Mouse (Mus musculus) heart, embryonic 13.5 days (tissue): Measurements from ENCODE around the gene Ifna7. TPM values are rescaled to one million over a fixed set of nuclear protein-coding genes. Genes with fewer than 3 reads are reported as not detected.
"Not testable (repeated sequence)": the region's sequence is repeated elsewhere in the genome, so short reads cannot be mapped to it uniquely, and the experiment has no call there.

Experiments
- ATAC-seq: fragments of 200-750 bp; cut with Nextera tagmentation; 2 replicates; pipeline ENCODE4 v1.8.0; 2017; ENCODE audit warnings: moderate TSS enrichment; ENCODE audit not compliant: insufficient number of reproducible peaks, low FRiP score, low TSS enrichment; ENCODE audit errors: extremely low read depth
- H3K27ac ChIP-seq: fragments of 300-500 bp; sonication (generic); replicated peaks from 2 replicates; pipeline ENCODE4 v1.5.1; 2015; ENCODE audit warnings: moderate library complexity, mild to moderate bottlenecking, inconsistent platforms
- H3K27me3 ChIP-seq: fragments of 300-500 bp; sonication (generic); replicated peaks from 2 replicates; pipeline ENCODE4 v1.6.1; 2015; ENCODE audit warnings: mild to moderate bottlenecking, inconsistent platforms
- H3K36me3 ChIP-seq: fragments of 300-500 bp; sonication (generic); 2 replicates; pipeline ENCODE4 v1.6.1; 2015; ENCODE audit warnings: mild to moderate bottlenecking, inconsistent platforms
- H3K4me1 ChIP-seq: fragments of 300-500 bp; sonication (generic); 2 replicates; pipeline ENCODE4 v1.6.1; 2015; ENCODE audit warnings: inconsistent platforms
- H3K4me2 ChIP-seq: fragments of 300-500 bp; sonication (generic); 2 replicates; pipeline ENCODE4 v1.6.1; 2015; ENCODE audit warnings: inconsistent platforms, mild to moderate bottlenecking, moderate library complexity
- H3K4me3 ChIP-seq: fragments of 300-500 bp; sonication (generic); 2 replicates; pipeline ENCODE4 v1.5.1; 2015; ENCODE audit warnings: moderate library complexity, mild to moderate bottlenecking, inconsistent platforms
- H3K9ac ChIP-seq: fragments of 300-500 bp; sonication (generic); 2 replicates; pipeline ENCODE4 v1.6.1; 2015; ENCODE audit warnings: inconsistent platforms, mild to moderate bottlenecking, moderate library complexity
- H3K9me3 ChIP-seq: fragments of 300-500 bp; sonication (generic); 2 replicates; pipeline ENCODE4 v1.6.1; 2016; ENCODE audit warnings: inconsistent platforms
- WGBS: fragments of 180-500 bp; shearing (Covaris S2); methylation state at CpG from one replicate; pipeline ENCODE4 v1.1.7; 2015; ENCODE audit warnings: mixed read lengths; 5-methylcytosine and 5-hydroxymethylcytosine counted together
- polyA plus RNA-seq: library from polyadenylated mRNA; unstranded; fragments of >200 nt; fragmentation: Nextera tagmentation; extraction: Ambion mirVana; gene quantifications from 2 replicates; pipeline ENCODE4 v1.2.1, GENCODE M21; 2015

Ifna7 gene
- polyA plus RNA-seq, 1 experiment from 2014 or later, result not detected

GRCm38 (mm10) chr4:88797097-88797496 lies 18.9 kb upstream of the Ifna7 start, which contains the start of gene Gm13279:
Gene Gm13279 (plus strand): TSS chr4:88797397.
- not testable (repeated sequence) for ATAC-seq, H3K36me3 ChIP-seq, H3K9ac ChIP-seq, H3K27me3 ChIP-seq, H3K4me2 ChIP-seq, H3K4me3 ChIP-seq, H3K27ac ChIP-seq, H3K4me1 ChIP-seq, H3K9me3 ChIP-seq
- WGBS, result no CpG with 5 or more reads among the region's 28 CpGs

DNA sequence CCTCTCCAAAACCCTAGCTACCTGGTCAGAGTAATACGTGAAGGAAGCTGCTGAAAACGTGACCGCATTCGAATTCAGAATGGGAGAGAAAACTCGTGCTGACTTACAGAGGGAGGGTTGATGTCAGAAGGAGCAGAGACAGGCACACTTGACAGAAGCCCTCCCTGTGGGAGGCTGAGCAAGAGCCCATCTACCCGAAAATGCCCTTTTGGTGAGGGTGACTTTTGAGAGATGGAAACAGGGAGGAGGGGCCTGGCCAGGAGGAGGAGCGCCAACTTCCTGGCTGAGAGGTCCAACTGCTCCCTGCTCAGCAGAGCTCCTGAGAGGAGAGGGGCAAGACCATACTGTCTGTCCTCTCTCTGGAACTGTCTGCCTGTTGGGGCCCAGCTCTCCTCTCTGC lies 16.7 kb upstream of the Ifna7 start, which contains the start of gene Gm13285:
TSS of gene Gm13285 (plus strand) at position 301 of the 400 bp plus-strand sequence.
- H3K27me3 ChIP-seq, H3K36me3 ChIP-seq, H3K9me3 ChIP-seq, H3K4me2 ChIP-seq, H3K4me1 ChIP-seq, ATAC-seq, H3K27ac ChIP-seq, H3K9ac ChIP-seq, H3K4me3 ChIP-seq: not testable (repeated sequence)
- WGBS, result 19% methylated on average over 5 of the region's 7 CpGs

- H3K4me2 ChIP-seq, result peak within 1 kb of the TSS; percentile 49
- H3K4me1 ChIP-seq, H3K9ac ChIP-seq, H3K27ac ChIP-seq, ATAC-seq, H3K4me3 ChIP-seq, H3K9me3 ChIP-seq, H3K36me3 ChIP-seq: not testable (repeated sequence)
- H3K27me3 ChIP-seq, result peaks cover 10% of the 10 kb centered on the region
- WGBS, result no CpG with 5 or more reads among the region's 29 CpGs
Observed at GRCm38 (mm10) chr4:88802954-88803353, 13.1 kb upstream of the Ifna7 start, which contains the start of gene Gm13287. Gene Gm13287 (plus strand): TSS chr4:88803254.

DNA sequence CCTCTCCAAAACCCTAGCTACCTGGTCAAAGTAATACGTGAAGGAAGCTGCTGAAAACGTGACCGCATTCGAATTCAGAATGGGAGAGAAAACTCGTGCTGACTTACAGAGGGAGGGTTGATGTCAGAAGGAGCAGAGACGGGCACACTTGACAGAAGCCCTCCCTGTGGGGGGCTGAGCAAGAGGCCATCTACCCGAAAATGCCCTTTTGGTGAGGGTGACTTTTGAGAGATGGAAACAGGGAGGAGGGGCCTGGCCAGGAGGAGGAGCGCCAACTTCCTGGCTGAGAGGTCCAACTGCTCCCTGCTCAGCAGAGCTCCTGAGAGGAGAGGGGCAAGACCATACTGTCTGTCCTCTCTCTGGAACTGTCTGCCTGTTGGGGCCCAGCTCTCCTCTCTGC lies 10.8 kb upstream of the Ifna7 start, which contains the start of gene Gm13288:
TSS of gene Gm13288 (plus strand) at position 301 of the 400 bp plus-strand sequence.
- not testable (repeated sequence) for H3K4me1 ChIP-seq, H3K9ac ChIP-seq, ATAC-seq, H3K36me3 ChIP-seq, H3K9me3 ChIP-seq, H3K27ac ChIP-seq
- Histone ChIP-seq H3K4me2 (0 out of 2 replicates have a peak within 1 kb of the TSS, but pooled peaks have one; percentile 36), H3K27me3 (peaks cover 15% of the 10 kb centered on the region), H3K4me3 (peak within 1 kb of the TSS; percentile 30)
- no CpG with 5 or more reads among the region's 8 CpGs for WGBS

DNA sequence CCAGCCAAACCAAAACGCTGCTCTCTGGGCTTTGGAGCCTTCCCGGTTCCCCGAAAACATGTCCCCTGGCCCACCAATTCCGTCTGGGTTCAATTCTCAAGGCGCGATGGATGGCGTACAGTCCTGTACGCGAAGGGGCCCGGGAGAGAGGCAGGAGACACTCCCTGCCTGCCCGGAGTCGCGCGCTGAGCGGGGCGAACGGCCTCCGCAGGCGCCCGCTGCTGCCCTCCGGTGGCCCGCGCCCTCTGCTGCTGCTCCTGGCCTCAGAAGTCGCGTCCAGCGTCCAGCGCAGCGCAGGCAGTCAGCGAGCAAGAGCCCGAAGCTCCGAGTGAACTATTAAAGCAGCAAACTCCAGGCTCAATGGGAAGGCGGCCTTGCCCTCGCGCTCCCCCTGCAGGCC lies 10.3 kb upstream of the Ifna7 start:
- WGBS, result 0% methylated on average over 14 of the region's 34 CpGs
- H3K4me1 ChIP-seq, ATAC-seq, H3K36me3 ChIP-seq, H3K27ac ChIP-seq, H3K9ac ChIP-seq, H3K9me3 ChIP-seq: not testable (repeated sequence)
- Histone ChIP-seq H3K4me3 (peak overlapping the region; percentile 30), H3K27me3 (peaks cover 15% of the 10 kb centered on the region), H3K4me2 (0 out of 2 replicates have a peak overlapping the region, but pooled peaks have one; percentile 36)

DNA sequence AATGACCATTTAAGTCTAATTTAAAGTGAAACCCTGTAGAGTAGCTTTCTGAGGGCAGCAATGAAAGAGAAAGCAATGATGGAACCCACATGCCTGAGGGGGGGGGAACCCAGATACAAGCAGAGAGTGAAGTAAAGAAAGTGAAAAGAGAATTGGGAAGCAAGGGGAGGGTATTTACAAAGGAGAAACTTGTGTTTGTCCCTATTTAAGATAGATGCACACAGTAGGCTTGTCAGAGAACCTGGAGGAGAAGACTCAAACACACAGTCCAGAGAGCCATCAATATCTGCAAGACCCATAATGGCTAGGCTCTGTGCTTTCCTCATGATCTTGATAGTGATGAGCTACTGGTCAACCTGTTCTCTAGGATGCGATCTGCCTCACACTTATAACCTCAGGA lies 3.6 kb downstream of the Ifna7 start, which contains the start of gene Ifna11:
TSS of gene Ifna11 (plus strand) at position 301 of the 400 bp plus-strand sequence.
- WGBS, result 66% methylated on average over 1 of the region's 1 CpGs
- no peaks in the 10 kb centered on the region for H3K9me3 ChIP-seq

GRCm38 (mm10) chr4:88822995-88823394 lies 7.0 kb downstream of the Ifna7 start:
- Histone ChIP-seq H3K36me3 (no peaks in the 10 kb centered on the region), H3K4me3 (no peak overlapping the region), H3K9ac (no peak overlapping the region), H3K4me2 (no peak overlapping the region), H3K27me3 (no peaks in the 10 kb centered on the region; the same call in 1 of the 2 replicates), H3K27ac (no peak overlapping the region), H3K4me1 (no peaks in the 10 kb centered on the region), H3K9me3 (no peaks in the 10 kb centered on the region)
- 23% methylated on average over 4 of the region's 4 CpGs for WGBS
- no peak for ATAC-seq

More for the DNA sequence above, 3.6 kb downstream of the Ifna7 start, which contains the start of gene Ifna11:
- H3K27me3 ChIP-seq, result peaks cover 4% of the 10 kb centered on the region; the same call in 1 of the 2 replicates
- no peak for ATAC-seq
- no peaks in the 10 kb centered on the region for H3K4me1 ChIP-seq
- H3K27ac ChIP-seq, result no peak within 1 kb of the TSS
- H3K4me3 ChIP-seq, result no peak within 1 kb of the TSS
- no peak within 1 kb of the TSS for H3K9ac ChIP-seq
- no peaks in the 10 kb centered on the region for H3K36me3 ChIP-seq
- no peak within 1 kb of the TSS for H3K4me2 ChIP-seq

- not testable (repeated sequence) for H3K4me2 ChIP-seq, H3K27me3 ChIP-seq, H3K4me3 ChIP-seq, H3K36me3 ChIP-seq, ATAC-seq, H3K27ac ChIP-seq, H3K9ac ChIP-seq, H3K4me1 ChIP-seq, H3K9me3 ChIP-seq
Observed at GRCm38 (mm10) chr4:88827116-88827515, 11.1 kb downstream of the Ifna7 start, which contains the start of gene Ifna6. Gene Ifna6 (plus strand): TSS chr4:88827416.

DNA sequence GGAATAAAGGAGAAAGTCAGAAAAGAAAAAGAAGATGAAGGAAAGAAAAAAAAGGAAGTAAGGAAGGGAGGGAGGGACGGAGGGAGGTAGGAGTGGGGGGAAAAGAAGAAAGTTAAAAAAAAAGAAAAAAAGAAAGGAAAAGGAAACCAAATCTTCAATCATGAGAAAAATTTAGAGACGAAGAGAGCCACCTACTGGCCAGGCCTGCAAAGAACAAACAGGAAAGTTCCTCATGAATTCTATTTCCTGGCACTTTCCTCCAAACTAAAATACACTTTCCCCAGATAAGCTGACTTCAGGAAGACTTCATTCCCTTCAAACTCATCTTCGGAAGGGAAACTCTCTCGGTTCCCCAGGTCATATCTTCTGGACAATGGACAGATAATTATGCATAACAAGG lies 14.5 kb downstream of the Ifna7 start:
- WGBS, result 14% methylated on average over 4 of the region's 4 CpGs
- H3K27ac ChIP-seq, result no peak overlapping the region
- H3K36me3 ChIP-seq, result no peaks in the 10 kb centered on the region
- H3K9me3 ChIP-seq, result no peaks in the 10 kb centered on the region
- no peak overlapping the region for H3K4me3 ChIP-seq
- no peak overlapping the region for H3K4me2 ChIP-seq
- no peaks in the 10 kb centered on the region for H3K4me1 ChIP-seq
- 0 out of 2 replicates have a peak, but pooled peaks cover 2% of the 10 kb centered on the region for H3K27me3 ChIP-seq
- ATAC-seq, result no peak
- no peak overlapping the region for H3K9ac ChIP-seq

GRCm38 (mm10) chr4:88835225-88835624 lies 19.2 kb downstream of the Ifna7 start, which contains the start of gene Ifna5:
Gene Ifna5 (plus strand): TSS chr4:88835525.
- H3K4me1 ChIP-seq, H3K27me3 ChIP-seq, H3K9ac ChIP-seq, H3K36me3 ChIP-seq, H3K4me2 ChIP-seq, H3K4me3 ChIP-seq, H3K27ac ChIP-seq, H3K9me3 ChIP-seq, ATAC-seq: not testable (repeated sequence)
- 64% methylated on average over 1 of the region's 1 CpGs for WGBS

DNA sequence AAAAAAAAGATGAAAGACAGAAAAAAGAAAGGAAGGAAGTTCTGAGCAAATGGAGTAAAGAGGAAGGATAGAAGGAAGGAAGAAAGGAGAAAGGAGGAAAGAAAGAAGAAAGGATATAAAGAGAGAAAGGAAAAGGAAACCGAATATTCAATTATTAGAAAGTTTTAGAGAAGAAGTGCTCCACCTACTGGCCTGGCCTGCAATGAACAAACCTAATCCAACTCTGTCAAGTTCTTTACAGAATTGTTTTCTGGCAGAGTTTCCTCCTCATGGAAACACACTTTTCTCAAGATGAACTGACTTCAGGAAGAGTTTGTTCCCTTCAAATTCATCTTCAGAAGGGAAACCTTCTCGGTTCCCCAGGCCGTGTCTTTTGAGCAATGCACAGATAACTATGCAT lies 22.8 kb downstream of the Ifna7 start:
- Histone ChIP-seq H3K4me3 (no peak overlapping the region), H3K4me2 (no peak overlapping the region), H3K4me1 (no peaks in the 10 kb centered on the region), H3K9ac (no peak overlapping the region), H3K27ac (no peak overlapping the region), H3K9me3 (no peaks in the 10 kb centered on the region), H3K27me3 (peaks cover 9% of the 10 kb centered on the region; the same call in 1 of the 2 replicates), H3K36me3 (no peaks in the 10 kb centered on the region)
- no peak for ATAC-seq
- WGBS, result 31% methylated on average over 3 of the region's 3 CpGs

DNA sequence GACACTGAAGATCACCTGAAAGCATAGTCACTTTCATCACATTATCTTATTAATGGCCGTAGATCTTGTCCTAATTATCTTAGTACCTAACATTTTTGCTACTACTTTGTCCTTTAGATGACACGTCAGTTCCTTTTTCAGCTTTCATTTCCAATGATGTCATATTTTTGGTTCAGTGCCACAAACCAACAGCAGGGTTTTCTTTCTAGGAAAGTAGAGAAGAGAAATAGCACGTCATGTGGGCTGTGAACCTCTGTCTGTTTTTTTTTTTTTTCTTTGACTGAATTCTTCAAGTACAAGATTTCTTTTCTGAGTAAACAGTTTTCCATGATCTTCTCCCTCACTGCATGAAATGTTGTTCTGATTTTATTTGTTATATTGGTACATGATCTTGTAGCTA lies 24.0 kb downstream of the Ifna7 start:
- ATAC-seq, result no peak
- Histone ChIP-seq H3K9ac (no peak overlapping the region), H3K27ac (no peak overlapping the region), H3K27me3 (peaks cover 7% of the 10 kb centered on the region; the same call in 1 of the 2 replicates), H3K4me3 (no peak overlapping the region), H3K4me2 (no peak overlapping the region), H3K36me3 (no peaks in the 10 kb centered on the region), H3K9me3 (no peaks in the 10 kb centered on the region), H3K4me1 (no peaks in the 10 kb centered on the region)
- 57% methylated on average over 3 of the region's 3 CpGs for WGBS
